Mouse (Mus musculus) liver (tissue): ENCODE measurements around the gene Pinlyp.

Source experiments
- DNase-seq: peaks from one replicate; pipeline ENCODE4 v3.0.0-alpha.2; 2020; ENCODE audit warnings: mixed read lengths

Gene Pinlyp

GRCm38 (mm10) chr7:24546068-24546614 lies at the start of gene Pinlyp, which contains the start of gene Xrcc1:
Pinlyp (minus strand) TSS chr7:24546118.
Xrcc1 (plus strand) TSS chr7:24546289.
- DNase-seq: no peak

DNA sequence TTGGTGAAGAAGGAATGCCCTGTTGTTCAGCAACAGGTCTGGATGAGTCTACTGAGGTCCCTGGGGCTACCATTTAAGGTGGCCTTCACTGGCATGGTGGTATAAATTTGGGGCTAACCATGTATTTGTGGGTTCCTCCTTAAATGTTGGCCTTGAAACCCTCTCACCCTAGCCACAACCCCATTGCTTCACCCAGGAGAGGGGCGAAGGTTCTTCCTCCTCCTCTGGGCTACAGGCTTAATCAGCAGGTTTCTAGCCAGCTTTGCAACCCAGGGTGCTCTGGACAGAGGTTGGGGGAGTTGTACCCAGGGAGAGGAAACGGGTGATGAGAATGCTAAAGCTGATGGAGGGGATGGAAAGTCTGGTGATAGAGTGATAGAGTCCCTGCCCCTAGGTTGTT lies 49.5 kb upstream of the Pinlyp start:
- DNase-seq: no peak

- DNase-seq: no peak
These were observed 48.4 kb upstream of the Pinlyp start for GRCm38 (mm10) chr7:24594309-24594803.

GRCm38 (mm10) chr7:24593621-24594308 lies 47.8 kb upstream of the Pinlyp start:
- DNase-seq: peak; percentile 84

DNA sequence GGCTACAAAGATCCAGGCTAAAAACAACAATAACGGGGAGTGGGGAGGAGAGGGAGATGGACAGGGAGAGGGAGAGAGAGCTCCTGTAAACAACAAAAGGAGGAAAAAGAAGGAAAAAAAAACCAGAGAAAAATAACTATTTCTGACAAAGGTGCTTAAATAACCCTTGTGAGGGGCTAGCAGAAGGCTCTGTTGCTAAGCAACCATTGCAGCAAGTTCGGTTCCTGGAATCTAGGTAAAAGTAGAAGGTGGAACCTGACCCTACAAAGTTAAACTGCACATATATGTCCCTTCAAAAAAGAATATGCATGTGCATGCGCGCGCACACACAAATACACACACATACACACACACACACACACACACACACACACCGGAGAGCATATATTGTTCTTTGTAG lies 46.9 kb upstream of the Pinlyp start:
- DNase-seq: no peak

DNA sequence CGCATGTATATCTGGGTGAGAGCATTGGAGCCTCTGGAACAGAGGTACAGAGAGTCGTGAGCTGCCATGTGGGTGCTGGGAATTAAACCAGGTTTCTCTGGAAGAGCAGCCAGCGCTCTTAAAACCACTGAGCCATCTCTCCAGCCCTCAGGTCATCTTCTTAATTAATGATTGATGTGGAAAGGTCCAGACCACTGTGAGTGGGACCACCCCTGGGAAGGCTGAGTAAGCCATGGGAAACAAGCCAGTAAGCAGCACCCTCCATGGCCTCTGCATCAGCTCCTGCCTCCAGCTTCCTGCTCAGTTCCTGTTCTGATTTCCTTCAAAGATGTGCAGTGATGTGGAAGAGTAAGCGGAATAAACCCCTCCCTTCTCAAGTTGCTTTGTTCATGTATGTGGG lies 46.2 kb upstream of the Pinlyp start:
- DNase-seq: no peak

GRCm38 (mm10) chr7:24591735-24592134 lies 45.8 kb upstream of the Pinlyp start:
- no peak for DNase-seq

DNA sequence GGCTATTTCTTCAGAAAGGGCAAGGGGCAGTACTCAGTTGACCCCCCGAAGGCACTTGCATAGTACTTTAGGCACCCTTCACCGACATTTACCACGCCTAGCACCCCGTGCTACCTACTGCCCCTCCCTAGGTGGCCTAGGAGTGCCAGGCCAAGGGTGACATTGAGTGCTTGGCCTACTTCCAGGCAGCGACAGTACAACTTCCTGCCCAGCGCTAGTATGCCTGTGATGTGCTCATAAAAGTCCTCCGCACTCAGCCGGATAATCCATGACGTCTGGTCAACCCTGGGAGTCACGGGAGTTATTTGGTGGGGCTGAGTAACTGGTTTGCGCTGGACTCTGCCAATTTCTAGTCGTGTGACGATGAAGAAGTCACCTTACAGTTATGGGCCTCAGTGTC lies 42.4 kb upstream of the Pinlyp start:
- DNase-seq: no peak

DNA sequence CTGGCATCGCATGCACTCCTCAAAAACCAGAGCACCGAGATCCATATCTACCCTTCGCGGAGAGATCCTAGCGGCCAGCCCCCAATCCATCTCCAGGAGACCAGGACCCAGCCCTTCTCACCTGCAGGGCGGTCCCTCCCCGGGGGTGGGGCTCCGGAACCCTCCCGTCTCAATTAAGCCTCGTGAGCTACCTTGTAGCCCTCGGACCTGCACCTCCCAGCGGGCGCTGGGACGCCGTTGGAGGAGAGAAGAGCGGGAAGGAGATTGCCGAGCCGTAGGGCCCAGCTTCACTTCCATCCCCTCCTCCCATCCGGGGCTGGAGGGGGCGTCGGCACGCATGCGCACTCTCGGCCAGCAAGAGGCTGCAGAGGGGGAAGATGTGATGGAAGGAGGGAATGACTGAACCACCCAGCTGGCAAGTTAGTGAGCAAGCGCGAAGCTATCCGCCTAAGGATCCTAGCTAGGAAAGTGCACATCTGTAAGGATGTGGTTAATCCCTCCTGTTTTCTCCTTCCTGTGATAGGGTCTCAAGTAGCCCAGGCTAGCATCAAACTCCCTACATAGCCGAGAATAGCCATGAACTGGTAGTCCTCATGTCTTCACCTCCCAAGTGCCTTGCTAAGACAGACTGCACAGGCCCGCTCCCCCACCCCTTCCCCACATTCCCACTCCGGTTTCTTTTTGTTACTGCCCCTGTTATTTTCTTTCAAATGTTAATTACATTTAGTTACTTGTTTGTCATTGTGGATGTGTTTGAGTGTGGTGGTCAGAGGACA lies 41.6 kb upstream of the Pinlyp start, which contains the start of the genes Ethe1 and Zfp575:
Gene Ethe1, plus strand, starts transcription at position 214 of the 776 bp plus-strand sequence.
Gene Zfp575, minus strand, starts transcription at position 312 of the 776 bp plus-strand sequence.
- DNase-seq: peak; percentile 61

- peak; percentile 74 for DNase-seq
These were observed 40.9 kb upstream of the Pinlyp start for GRCm38 (mm10) chr7:24586828-24587227.

DNA sequence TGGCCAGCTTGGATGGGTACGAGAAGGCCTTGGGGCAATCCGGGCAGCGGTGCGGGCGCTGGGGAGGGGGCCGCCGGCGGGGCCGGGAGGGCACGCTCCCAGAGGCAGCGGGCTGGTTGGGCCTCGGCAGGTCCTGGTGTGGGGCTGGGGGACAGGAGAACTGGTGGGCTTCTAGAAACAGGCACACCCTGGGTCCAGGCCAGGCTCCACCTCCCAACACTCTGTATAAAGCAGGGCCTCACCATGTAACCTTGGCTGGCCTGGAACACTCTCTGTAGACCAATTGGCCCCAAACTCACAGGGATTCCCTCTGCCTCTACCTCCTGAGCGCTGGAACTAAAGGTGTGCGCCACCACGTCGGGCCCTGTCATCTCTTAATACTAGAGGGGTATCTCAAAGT lies 40.1 kb upstream of the Pinlyp start:
- DNase-seq: no peak

- DNase-seq: no peak
These were observed 39.0 kb upstream of the Pinlyp start for GRCm38 (mm10) chr7:24584876-24585275.

- DNase-seq: no peak
These were observed 31.9 kb upstream of the Pinlyp start for GRCm38 (mm10) chr7:24577811-24578210.

- no peak for DNase-seq
These were observed 28.4 kb upstream of the Pinlyp start for GRCm38 (mm10) chr7:24574224-24574796.

DNA sequence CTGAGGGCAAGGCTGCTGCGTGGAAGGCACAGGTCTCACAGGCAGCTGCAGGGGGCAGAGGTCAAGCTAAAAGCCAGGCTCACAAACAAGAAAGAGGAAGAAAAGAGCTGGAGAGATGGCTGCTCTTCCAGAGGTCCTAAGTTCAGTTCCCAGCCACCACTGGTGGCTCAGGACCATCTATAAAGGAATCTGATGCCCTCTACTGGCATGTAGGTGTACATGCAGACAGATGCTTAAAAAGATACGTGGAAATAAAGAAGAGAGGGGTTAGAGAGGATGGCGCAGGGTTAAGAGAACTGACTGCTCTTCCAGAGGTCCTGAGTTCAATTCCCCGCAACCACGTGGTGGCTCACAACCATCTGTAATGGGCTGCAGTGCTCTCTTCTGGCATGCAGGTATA lies 26.5 kb upstream of the Pinlyp start:
- no peak for DNase-seq

DNA sequence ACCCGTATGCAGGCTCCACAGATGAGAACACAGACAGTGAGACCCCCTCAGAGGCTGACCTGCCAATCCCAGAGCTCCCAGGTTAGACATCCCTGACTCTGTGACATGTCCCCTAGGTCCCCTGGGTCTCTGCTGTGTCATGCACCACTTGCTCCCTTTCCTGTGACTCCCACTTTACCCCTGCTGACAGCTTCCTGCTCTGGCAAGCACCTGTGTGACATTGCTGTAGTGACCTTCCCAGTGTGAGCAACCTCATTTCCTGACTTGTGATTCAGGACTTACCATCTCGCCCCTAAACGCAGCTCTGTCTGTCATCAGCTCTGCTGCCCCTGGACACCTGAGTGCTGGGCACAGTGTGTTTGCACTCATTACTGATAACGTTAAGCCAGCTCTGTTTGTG lies 25.2 kb upstream of the Pinlyp start:
- DNase-seq: no peak

- no peak for DNase-seq
These were observed 22.6 kb upstream of the Pinlyp start for GRCm38 (mm10) chr7:24568512-24568911.

GRCm38 (mm10) chr7:24566206-24566605 lies 20.3 kb upstream of the Pinlyp start:
- no peak for DNase-seq

DNA sequence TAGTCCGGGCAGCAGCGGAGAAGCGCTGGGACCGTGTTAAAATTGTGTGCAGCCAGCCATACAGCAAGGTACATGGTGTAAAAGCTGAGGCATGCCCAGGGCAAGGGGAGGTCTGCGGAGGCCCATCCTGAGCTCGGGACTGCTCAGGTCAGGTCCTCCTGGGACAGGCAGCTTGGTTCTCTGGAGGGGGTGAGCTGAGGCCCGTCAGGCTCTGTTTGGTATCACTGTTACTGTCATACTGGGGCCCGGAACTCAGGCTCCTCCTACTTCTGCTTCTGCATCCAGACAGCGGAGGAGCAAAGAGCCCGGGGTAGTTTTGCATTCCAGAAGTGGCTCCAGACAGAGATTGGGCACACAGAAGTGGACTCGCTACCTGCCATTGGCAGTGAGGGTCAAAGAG lies 19.7 kb upstream of the Pinlyp start:
- DNase-seq: no peak

DNA sequence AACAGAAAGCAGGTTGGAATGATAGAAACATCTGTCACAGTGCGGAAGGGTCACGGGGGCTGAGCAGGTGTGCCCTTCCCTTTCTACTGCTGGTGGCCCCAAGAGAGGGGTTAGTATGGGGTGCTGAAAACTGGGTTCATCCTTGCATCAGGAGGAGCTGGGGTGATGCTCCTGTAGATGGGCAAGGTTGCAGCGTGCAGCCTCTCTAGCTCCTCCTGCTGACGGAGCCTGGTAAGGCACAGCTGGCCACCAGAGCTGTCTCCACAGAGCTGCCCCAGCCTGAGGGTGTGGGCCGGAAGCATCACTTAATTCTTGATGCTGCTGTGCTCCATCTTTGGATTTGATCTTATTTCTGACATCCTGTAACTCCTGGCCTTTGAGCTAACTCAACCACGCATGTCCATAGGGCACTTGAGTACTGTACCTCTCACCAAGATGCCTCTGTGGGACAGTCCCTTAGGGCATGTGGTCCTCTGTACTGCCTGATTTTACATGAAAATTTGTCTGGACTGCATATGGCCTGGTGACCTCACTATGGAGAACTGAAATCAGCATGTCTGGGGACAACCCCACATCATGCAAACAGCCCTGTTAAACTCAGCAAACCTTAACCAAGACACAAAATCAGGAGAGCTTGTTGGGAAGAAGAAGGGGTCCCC lies 18.8 kb upstream of the Pinlyp start:
- peak; percentile 75 for DNase-seq

GRCm38 (mm10) chr7:24563837-24564206 lies 17.9 kb upstream of the Pinlyp start:
- DNase-seq: no peak

DNA sequence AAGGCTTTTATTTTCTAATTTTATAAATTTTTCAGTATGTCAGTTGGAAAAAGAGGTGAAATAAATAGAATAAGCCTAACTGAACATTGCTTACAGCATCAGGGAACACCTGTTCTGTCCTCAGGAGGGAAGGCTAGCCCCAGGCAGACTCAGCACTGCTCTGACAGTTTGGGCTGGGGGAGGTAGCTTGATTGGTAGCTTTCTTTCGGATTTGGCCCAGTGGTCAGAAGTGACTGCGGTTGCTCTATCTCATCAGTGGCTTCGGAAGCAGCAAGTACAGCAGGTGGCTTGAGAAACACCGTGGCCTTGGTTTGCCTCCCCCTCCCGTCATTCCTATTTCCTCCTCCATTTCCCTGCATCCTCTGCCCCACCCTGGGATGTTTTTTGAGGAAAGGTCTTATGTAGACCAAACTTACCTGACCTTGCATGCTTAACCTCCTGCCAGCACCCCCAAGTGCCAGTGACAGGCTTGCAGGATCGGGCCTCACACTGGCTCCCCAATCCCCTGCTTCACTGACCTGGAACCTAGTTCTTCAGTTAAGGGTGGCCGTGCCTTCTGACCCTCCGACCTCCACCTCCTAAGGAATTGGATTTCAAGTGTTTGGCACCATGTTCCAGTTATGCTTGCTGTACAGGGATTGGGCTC lies 17.4 kb upstream of the Pinlyp start:
- no peak for DNase-seq
